Comparison of ENCODE assay signal across 10 mouse cellular contexts in genomic region chr11:95311425-95311807, GRCm38 (mm10). TPM values are rescaled to one million over a fixed set of nuclear protein-coding genes. Genes with fewer than 3 reads are reported as not detected.
DNase-seq lines count a peak whose midpoint lies in the region; ATAC-seq lines count a peak whose summit lies in the region.
"Had no signal": no experiment of that assay in that cellular context is flagged by ENCODE, and none has a peak within 500 bp of the region (broad histone marks: within the 10 kb centered on the region; RNA-seq: fewer than 3 reads in every experiment).

No protein-coding gene starts in this region.

- H3K27me3 ChIP-seq in heart, embryonic 10.5 days (ENCODE audit: insufficient read depth, poor library complexity, severe bottlenecking): no peaks in the 10 kb centered on the region
- no peaks in the 10 kb centered on the region for H3K27me3 ChIP-seq in forebrain, embryonic 15.5 days
- H3K27me3 ChIP-seq in liver, embryonic 15.5 days: no peaks in the 10 kb centered on the region

- peaks cover 2% of the 10 kb centered on the region for H3K36me3 ChIP-seq in heart, embryonic 10.5 days
- no peaks in the 10 kb centered on the region for H3K36me3 ChIP-seq in forebrain, embryonic 15.5 days
- H3K36me3 ChIP-seq in liver, embryonic 15.5 days (replicated peaks): peaks cover 9% of the 10 kb centered on the region

- H3K27ac ChIP-seq in heart, embryonic 10.5 days: peak overlapping the region; percentile 99; the same call in 1 of the 2 replicates
- no peak overlapping the region for H3K27ac ChIP-seq in forebrain, embryonic 15.5 days (replicated peaks)
- no peak overlapping the region for H3K27ac ChIP-seq in liver, embryonic 15.5 days (replicated peaks)

- DNase-seq in heart, embryonic 10.5 days (ENCODE audit: low spot score): no peak
- DNase-seq in heart, adult 18-20 months: no peak
- DNase-seq in ES-CJ7 (ENCODE audit: low read depth, low spot score): peak; percentile 98
- no peak for DNase-seq in layer of hippocampus, adult 9-10 months (ENCODE audit: low spot score)
- DNase-seq in thymus, adult 18-20 months: no peak
- DNase-seq in embryo, embryonic 11 days: no peak
- DNase-seq: cerebellum, adult 11 months had no signal

- no peak overlapping the region for H3K9ac ChIP-seq in forebrain, embryonic 15.5 days (replicated peaks)
- H3K9ac ChIP-seq in liver, embryonic 15.5 days: peak overlapping the region; percentile 95; the same call in 1 of the 2 replicates

- no peak for ATAC-seq in forebrain, embryonic 15.5 days (replicated peaks)
- no peak for ATAC-seq in liver, embryonic 15.5 days (ENCODE audit: insufficient read depth)

- peaks cover 16% of the 10 kb centered on the region for H3K4me1 ChIP-seq in heart, embryonic 10.5 days
- H3K4me1 ChIP-seq in forebrain, embryonic 15.5 days: peaks cover 23% of the 10 kb centered on the region
- peaks cover 50% of the 10 kb centered on the region for H3K4me1 ChIP-seq in liver, embryonic 15.5 days (replicated peaks)

- peak overlapping the region; percentile 64 for H3K4me2 ChIP-seq in forebrain, embryonic 15.5 days (replicated peaks)
- peak overlapping the region; percentile 77 for H3K4me2 ChIP-seq in liver, embryonic 15.5 days

- 28% methylated on average over 5 of the region's 5 CpGs for WGBS in heart, embryonic 10.5 days
- WGBS in forebrain, embryonic 15.5 days: 10% methylated on average over 5 of the region's 5 CpGs
- 61% methylated on average over 5 of the region's 5 CpGs for WGBS in liver, embryonic 15.5 days (ENCODE audit: insufficient replicate concordance)

- peak overlapping the region; percentile 89 for H3K4me3 ChIP-seq in heart, embryonic 10.5 days
- H3K4me3 ChIP-seq in forebrain, embryonic 15.5 days: peak overlapping the region; percentile 95
- H3K4me3 ChIP-seq in liver, embryonic 15.5 days (replicated peaks): peak overlapping the region; percentile 96

- H3K9me3 ChIP-seq in heart, embryonic 10.5 days: no peaks in the 10 kb centered on the region
- H3K9me3 ChIP-seq in forebrain, embryonic 15.5 days: no peaks in the 10 kb centered on the region
- no peaks in the 10 kb centered on the region for H3K9me3 ChIP-seq in liver, embryonic 15.5 days (replicated peaks)

RNA-seq across cellular contexts. Expression of gene Kat7, which starts 1.4 kb away (rescaled TPM):
- 66.0 and 68.5 TPM in 2 replicates for polyA plus RNA-seq in heart, embryonic 10.5 days (2016; fragmentation: Nextera tagmentation; extraction: Ambion mirVana)
- 10 to 100 TPM; 25.7 to 30.8 TPM for total RNA-seq in heart, adult 18-20 months (2021)
- 75.7 and 75.9 TPM in 2 replicates for polyA plus RNA-seq in forebrain, embryonic 15.5 days (2015; fragmentation: Nextera tagmentation; extraction: Ambion mirVana)
- 30.6 and 30.8 TPM in 2 replicates for polyA plus RNA-seq in liver, embryonic 15.5 days (2015; fragmentation: Nextera tagmentation; extraction: Ambion mirVana)

RNA-seq across cellular contexts. Expression of gene Fam117a, which starts 25.4 kb away (rescaled TPM):
- polyA plus RNA-seq in heart, embryonic 10.5 days (2016; fragmentation: Nextera tagmentation; extraction: Ambion mirVana): 8.2 and 10.7 TPM in 2 replicates
- total RNA-seq in heart, adult 18-20 months (2021): 1 to 10 TPM; 6.6 to 7.0 TPM
- polyA plus RNA-seq in forebrain, embryonic 15.5 days (2015; fragmentation: Nextera tagmentation; extraction: Ambion mirVana): 3.0 and 3.5 TPM in 2 replicates
- 75.3 and 78.9 TPM in 2 replicates for polyA plus RNA-seq in liver, embryonic 15.5 days (2015; fragmentation: Nextera tagmentation; extraction: Ambion mirVana)

RNA-seq across cellular contexts. Expression of gene Tac4, which starts 50.1 kb away (rescaled TPM):
- polyA plus RNA-seq in heart, embryonic 10.5 days (2016; fragmentation: Nextera tagmentation; extraction: Ambion mirVana): not detected in 2 replicates
- not detected for total RNA-seq in heart, adult 18-20 months (2021)
- polyA plus RNA-seq in forebrain, embryonic 15.5 days (2015; fragmentation: Nextera tagmentation; extraction: Ambion mirVana): not detected in 2 replicates
- polyA plus RNA-seq in liver, embryonic 15.5 days (2015; fragmentation: Nextera tagmentation; extraction: Ambion mirVana): not detected in 2 replicates
- total RNA-seq: layer of hippocampus, adult 18-20 months had no signal
